Mouse (Mus musculus): Measurements from ENCODE around the gene Pck2.

Gene Pck2

DNA sequence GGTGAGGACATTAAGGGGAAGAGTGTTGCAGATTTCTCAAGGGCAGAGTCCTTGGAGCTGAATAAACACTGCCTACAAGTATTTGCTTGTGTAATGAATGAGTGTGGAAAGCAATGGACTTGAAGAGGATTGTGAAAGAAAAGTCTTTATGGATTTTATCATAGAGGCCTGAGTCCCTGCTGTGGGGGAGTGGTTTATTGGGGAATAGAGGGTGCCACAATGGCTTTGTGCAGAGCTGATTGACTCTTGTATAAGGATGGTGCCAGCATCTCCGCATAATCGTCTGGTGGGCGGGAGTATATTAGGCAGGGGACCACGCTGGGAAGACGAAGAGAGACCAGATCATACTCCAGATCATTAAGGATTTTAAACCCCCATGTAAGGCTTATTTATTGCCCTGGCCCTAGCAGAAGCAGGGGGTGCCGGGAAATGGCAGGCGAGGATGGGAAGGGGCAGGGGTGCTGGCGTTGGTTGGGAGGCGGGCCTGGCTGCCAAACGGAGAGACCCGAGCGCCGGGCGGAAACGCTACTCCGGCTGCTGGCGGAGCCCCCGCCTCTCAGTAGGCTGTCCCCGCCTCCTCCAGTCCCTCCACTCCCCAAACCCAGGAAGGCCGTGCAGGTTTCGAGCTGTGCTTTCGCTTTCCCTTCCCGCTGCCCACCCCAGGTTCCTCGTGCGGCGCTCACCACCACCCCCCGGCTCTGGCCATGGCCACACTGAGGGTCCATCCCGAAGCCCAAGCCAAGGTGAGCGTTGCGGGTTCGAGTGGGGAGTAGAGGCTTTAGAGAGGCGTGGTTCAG, 38.0 kb downstream of the Pck2 start, which contains the start of gene Psme1:
TSS of gene Psme1 (plus strand) at position 253 of the 797 bp plus-strand sequence.
- peak; percentile 49 to 62 for DNase-seq

GRCm38 (mm10) chr14:55578668-55579269, 38.7 kb downstream of the Pck2 start:
- peak in 1 of 2 experiments; percentile 52 for DNase-seq

DNA sequence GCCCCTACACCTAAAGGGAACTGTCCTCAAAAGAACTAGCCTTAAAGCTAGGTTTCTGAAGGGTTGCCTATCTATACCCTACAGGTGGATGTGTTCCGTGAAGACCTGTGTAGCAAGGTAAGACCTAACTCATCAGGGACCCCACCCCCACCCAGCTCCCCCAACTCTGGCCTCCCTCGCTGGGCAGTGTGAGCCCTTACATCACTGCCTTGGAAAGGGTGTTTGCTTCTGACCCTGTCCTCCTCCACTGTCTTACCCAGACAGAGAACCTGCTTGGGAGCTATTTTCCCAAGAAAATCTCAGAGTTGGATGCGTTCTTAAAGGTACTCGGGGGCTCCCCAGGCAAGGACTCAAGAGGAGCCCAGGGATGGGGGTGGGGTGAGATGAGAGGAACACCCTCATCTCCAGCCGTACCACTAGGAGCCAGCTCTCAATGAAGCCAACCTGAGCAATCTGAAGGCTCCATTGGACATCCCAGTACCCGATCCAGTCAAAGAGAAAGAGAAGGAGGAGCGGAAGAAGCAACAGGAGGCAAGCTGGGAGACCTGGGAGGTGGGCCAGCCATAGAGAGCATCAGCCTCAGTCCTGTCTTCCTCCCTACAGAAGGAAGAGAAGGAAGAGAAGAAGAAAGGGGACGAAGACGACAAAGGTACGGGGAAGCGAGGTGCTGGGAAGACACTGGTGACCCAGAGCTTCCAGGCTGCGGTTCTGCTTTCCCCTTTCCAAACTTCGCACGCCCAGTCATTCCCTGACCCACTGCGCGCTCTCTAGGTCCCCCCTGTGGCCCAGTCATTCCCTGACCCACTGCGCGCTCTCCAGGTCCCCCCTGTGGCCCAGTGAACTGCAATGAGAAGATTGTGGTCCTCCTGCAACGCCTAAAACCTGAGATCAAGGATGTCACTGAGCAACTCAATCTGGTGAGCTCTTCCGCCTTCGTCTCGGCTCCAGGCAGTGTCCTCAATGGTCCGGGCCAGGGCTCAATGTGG, 39.7 kb downstream of the Pck2 start:
- DNase-seq: no peak

GRCm38 (mm10) chr14:55580731-55581130, 40.7 kb downstream of the Pck2 start:
- DNase-seq: no peak

GRCm38 (mm10) chr14:55581981-55582681, 42.1 kb downstream of the Pck2 start:
- DNase-seq: no peak

DNA sequence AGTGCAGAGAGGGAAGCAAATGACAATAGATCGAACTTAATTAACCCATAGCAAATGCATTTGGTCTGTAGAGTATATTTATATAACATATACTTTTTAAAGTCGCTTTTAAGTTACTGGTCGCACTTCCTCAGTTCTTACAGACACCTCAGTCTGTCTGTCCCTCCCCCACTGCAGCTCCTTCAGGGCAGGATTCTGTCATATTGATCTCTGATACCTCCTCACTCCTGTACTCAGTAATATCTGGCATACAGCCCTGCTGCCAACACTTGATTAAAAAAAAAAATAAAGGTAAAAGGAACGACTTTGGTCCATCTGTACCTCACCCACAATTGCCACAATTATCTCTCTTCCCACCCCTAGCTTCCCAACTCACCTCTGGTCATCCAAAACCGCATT, 44.2 kb downstream of the Pck2 start:
- no peak for DNase-seq

GRCm38 (mm10) chr14:55584702-55585565, 44.9 kb downstream of the Pck2 start, which contains the start of gene Emc9:
Emc9 (minus strand) TSS chr14:55585302.
- DNase-seq: peak; percentile 76 to 78

- no peak for DNase-seq
Measured at GRCm38 (mm10) chr14:55585566-55585960, 45.5 kb downstream of the Pck2 start.

GRCm38 (mm10) chr14:55586149-55586548, 46.1 kb downstream of the Pck2 start:
- DNase-seq: no peak

- DNase-seq: no peak
Measured at GRCm38 (mm10) chr14:55589271-55589670, 49.2 kb downstream of the Pck2 start.

- no peak for DNase-seq
Measured at GRCm38 (mm10) chr14:55589771-55590448, 49.8 kb downstream of the Pck2 start.

GRCm38 (mm10) chr14:55590748-55591330, 50.8 kb downstream of the Pck2 start, which contains the start of gene Psme2:
Psme2 (minus strand) TSS chr14:55591113.
- DNase-seq: peak; percentile 71 to 74

DNA sequence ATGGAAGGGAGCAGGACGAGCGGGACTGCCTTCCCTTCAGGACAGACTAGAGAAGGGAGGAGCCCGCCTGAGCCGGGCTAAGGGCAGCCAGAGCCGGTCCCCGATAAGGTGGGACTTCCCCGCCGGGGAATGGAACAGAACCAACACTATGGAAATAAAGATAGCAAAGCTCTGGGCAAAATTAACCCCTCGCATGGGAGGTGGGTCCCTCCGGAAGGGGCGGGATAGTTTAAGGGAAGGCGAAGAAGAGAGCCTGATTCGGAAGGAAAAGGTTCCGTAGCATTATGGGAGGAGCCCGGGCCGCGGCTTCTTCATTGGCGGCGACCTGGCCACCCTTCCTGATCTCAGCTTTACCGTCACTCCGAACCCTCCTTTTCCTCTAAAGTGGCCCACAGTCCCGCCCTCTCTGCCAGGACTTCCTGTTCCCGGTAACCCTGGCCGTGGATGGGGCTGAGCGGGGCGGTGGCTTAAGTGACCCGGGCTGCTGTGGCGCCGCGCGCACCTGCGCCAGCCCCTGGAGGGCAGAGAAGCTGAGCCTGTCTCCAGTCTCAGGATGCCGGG, 51.3 kb downstream of the Pck2 start, which contains the start of gene Rnf31:
TSS of gene Rnf31 (plus strand) at position 378 of the 561 bp plus-strand sequence.
- peak; percentile 90 to 92 for DNase-seq

GRCm38 (mm10) chr14:55592226-55592625, 52.2 kb downstream of the Pck2 start:
- peak in 1 of 2 experiments; percentile 39 for DNase-seq

GRCm38 (mm10) chr14:55596036-55596690, 56.1 kb downstream of the Pck2 start:
- no peak for DNase-seq

DNA sequence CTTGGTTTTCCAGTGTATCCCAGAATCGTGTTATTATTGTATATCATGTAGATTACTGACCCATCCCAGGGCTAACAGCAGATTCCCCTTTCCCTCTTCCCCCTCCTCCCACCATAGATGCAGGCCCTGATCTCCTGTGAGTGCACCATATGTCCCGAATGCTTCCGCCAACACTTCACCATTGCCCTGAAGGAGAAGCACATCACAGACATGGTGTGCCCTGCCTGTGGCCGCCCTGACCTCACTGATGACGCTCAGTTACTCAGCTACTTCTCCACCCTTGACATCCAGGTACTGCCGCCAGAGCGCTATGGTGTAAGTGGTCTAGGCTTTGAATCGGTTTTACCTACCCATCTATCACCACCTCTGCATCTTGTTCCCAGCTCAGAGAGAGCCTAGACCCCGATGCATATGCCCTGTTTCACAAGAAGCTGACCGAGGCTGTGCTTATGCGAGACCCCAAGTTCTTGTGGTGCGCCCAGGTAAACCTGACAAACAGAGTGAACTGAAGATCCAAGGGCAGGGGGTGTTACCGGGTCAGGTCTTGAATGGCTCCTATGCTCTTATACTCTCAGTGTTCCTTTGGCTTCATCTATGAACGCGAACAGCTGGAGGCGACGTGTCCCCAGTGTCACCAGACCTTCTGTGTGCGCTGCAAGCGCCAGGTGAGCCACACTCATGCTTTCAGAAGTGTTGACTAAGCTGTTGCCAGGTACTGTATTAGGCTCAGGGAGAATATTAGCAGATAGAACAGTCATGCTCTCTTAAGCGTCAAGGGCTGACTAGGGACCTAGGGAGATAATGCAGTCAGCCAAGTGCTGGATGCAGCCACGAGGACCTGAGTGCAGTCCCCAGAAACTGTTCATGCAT, 58.7 kb downstream of the Pck2 start:
- no peak for DNase-seq

All from cerebellum, postnatal 36 days (tissue).